Mouse (Mus musculus): ENCODE results near the gene Olfr159.
"Not testable (repeated sequence)": the region's sequence is repeated elsewhere in the genome, so short reads cannot be mapped to it uniquely, and the experiment has no call there.

Olfr159 gene

GRCm38 (mm10) chr4:43770909-43771308, at the start of gene Olfr159:
Gene Olfr159 (minus strand): TSS chr4:43771009.
- no peak for DNase-seq

GRCm38 (mm10) chr4:43798936-43799335, 28.1 kb upstream of the Olfr159 start:
- DNase-seq: no peak

- not testable (repeated sequence) for DNase-seq
Observed at GRCm38 (mm10) chr4:43795844-43796243, 25.0 kb upstream of the Olfr159 start.

- peak in 1 of 2 experiments; percentile 4 for DNase-seq
Observed at GRCm38 (mm10) chr4:43795296-43795695, 24.5 kb upstream of the Olfr159 start.

- no peak for DNase-seq
Observed at GRCm38 (mm10) chr4:43772304-43772703, 1.5 kb upstream of the Olfr159 start.

GRCm38 (mm10) chr4:43771626-43772025, 817 bp upstream of the Olfr159 start:
- no peak for DNase-seq

GRCm38 (mm10) chr4:43769374-43769773, 1.4 kb downstream of the Olfr159 start:
- DNase-seq: no peak

GRCm38 (mm10) chr4:43768341-43768740, 2.5 kb downstream of the Olfr159 start:
- DNase-seq: no peak

GRCm38 (mm10) chr4:43763410-43763809, 7.4 kb downstream of the Olfr159 start:
- peak; percentile 65 for DNase-seq

GRCm38 (mm10) chr4:43761336-43761735, 9.5 kb downstream of the Olfr159 start:
- no peak for DNase-seq

GRCm38 (mm10) chr4:43760460-43760859, 10.3 kb downstream of the Olfr159 start:
- peak; percentile 45 to 64 for DNase-seq

GRCm38 (mm10) chr4:43759571-43760418, 11.0 kb downstream of the Olfr159 start:
- DNase-seq: peak in 1 of 2 experiments; percentile 16

GRCm38 (mm10) chr4:43757213-43757612, 13.6 kb downstream of the Olfr159 start:
- no peak for DNase-seq

GRCm38 (mm10) chr4:43745187-43745586, 25.6 kb downstream of the Olfr159 start:
- DNase-seq: peak; percentile 36 to 47

GRCm38 (mm10) chr4:43743099-43743498, 27.7 kb downstream of the Olfr159 start:
- DNase-seq: no peak

GRCm38 (mm10) chr4:43742637-43743036, 28.2 kb downstream of the Olfr159 start:
- no peak for DNase-seq

GRCm38 (mm10) chr4:43741526-43741925, 29.3 kb downstream of the Olfr159 start:
- no peak for DNase-seq

GRCm38 (mm10) chr4:43738989-43739674, 31.7 kb downstream of the Olfr159 start:
- DNase-seq: no peak

- DNase-seq: no peak
Observed at GRCm38 (mm10) chr4:43737144-43737543, 33.7 kb downstream of the Olfr159 start.

- no peak for DNase-seq
Observed at GRCm38 (mm10) chr4:43733186-43733585, 37.6 kb downstream of the Olfr159 start.

GRCm38 (mm10) chr4:43732171-43732570, 38.6 kb downstream of the Olfr159 start:
- DNase-seq: no peak

- DNase-seq: no peak
Observed at GRCm38 (mm10) chr4:43730750-43731297, 40.0 kb downstream of the Olfr159 start.

- no peak for DNase-seq
Observed at GRCm38 (mm10) chr4:43729794-43730550, 40.8 kb downstream of the Olfr159 start, which contains the start of gene Spaar. Gene Spaar (plus strand): TSS chr4:43730034.
